Mouse (Mus musculus) heart, postnatal 36 days (tissue): ENCODE data around the gene Nid2. TPM values are rescaled to one million over a fixed set of nuclear protein-coding genes. Genes with fewer than 3 reads are reported as not detected.

Experiments
- DNase-seq, 2 experiments: peaks; one replicate each; pipeline ENCODE4 v3.0.0; 2021 to 2022
- intact Hi-C: fragments of 180-260 bp; cut with DNase I; formaldehyde crosslinking; loops from one replicate; pipeline ENCODE4 v1.15.1; 2025
- total RNA-seq, 2 experiments: library from RNA; stranded (reverse); gene quantifications; 2 replicates each; pipeline ENCODE4 v1.2.3; 2021

The Nid2 gene
- total RNA-seq, 2 experiments from 2014 or later: 35.0 to 36.3 TPM

DNA sequence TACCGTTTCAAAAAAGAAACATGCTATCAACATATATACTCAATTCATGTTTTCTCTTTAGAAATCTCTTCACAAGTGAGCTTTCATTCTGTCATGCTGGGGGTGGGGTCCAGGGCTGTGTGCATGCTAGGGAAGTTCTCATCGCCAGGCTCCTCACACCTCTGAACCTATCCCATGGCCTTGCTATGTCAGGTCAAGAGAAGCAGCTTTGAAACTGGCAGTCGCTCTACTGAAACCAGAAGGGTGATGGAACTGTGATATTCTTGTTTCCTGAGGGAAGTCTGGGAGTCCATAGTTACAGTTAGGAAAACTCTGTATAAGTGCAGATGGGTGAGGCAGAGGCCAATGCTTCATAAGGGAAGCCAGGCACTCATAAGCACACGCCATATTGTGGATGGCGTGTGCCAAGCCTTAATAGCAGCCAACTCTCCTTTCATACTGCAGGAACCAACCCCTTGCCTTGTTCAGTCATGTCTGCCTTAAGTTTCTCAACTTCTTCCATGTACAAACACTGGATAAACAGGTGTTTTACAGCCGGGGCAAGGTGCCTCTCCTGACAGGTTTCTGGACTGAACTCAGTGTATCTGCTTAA lies 10.8 kb upstream of the Nid2 start:
- DNase-seq: no peak
- intact Hi-C loops: no loop called here

GRCm38 (mm10) chr14:19744876-19745275 lies 6.2 kb upstream of the Nid2 start:
- intact Hi-C loops: no loop called here
- DNase-seq: no peak

- intact Hi-C loops: no loop called here
- no peak for DNase-seq
Measured at GRCm38 (mm10) chr14:19746232-19746631, 4.8 kb upstream of the Nid2 start.

DNA sequence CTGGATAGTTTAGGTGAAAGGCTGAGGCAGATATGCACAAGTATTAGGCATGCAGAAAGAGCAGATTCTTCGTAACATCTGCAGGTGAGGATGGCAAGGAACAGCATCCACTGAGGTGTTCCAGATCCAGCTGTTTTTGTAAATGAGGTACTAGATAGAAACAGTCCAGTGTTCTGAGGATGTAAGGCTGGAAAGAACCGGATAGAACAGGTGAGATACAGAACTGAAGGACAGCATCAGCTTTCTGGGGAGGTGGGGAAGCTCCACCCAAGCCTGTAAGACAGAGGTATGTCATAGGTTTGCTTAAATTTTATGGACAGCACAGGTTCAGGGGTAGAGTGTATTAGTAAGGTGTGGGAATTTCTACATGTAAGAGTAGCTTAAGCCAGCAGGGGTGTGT lies 4.3 kb upstream of the Nid2 start:
- no peak for DNase-seq
- intact Hi-C loops: no loop called here

- DNase-seq: no peak
- intact Hi-C loops: loop anchor here (2.0 to 5.0 kb wide), 2 partner anchors 43 to 48 kb away; no protein-coding TSS in a partner anchor
Measured at GRCm38 (mm10) chr14:19749743-19750142, 1.3 kb upstream of the Nid2 start.

DNA sequence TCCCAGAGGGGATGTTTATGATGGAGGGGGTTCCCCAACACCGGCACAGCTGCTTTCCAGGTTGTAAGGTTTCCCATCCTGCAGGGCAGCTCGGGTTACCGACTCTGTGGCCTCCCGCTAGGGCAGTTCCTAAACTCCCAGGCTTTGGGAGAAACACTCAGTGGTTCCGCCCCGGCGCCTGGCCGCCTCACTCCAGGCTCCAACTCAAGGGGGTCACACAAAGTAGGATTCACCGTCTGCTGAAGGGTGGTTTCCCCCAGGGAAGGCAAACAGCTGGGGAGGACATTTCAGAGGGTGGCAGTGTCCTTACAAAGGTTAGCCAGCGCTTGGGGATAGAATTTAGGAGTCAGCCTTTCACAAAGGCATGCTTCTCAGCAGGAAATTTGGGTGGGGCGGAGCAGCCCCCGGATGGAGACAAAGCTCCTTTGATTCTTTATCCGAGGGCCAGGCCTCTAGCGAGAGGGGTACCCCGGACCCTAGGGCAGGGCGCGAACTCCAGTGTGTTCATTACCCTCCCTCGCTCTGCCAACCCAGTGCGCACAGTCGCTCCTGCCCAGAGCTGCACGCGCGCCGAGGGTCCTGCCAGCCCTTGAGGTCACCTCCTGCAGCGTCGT lies 547 bp upstream of the Nid2 start:
- DNase-seq: peak in 1 of 2 experiments; percentile 51
- intact Hi-C loops: loop anchor here (2.0 to 5.0 kb wide), 2 partner anchors 44 to 47 kb away; no protein-coding TSS in a partner anchor

DNA sequence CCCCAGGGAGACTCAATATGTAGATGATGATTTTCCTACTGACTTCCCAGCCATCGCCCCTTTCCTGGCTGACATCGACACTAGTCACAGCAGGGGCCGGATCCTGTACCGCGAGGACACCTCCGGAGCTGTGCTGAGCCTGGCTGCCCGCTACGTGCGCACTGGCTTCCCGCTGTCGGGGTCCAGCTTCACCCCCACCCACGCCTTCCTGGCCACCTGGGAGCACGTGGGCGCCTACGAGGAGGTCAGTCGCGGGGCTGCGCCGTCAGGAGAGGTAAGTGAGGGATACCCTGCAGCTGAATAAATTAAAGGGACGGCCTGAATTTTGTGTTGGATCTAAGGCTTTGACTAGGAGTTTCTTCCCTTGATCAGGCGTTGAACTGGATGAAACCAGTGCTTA lies 1.2 kb downstream of the Nid2 start:
- DNase-seq: no peak
- intact Hi-C loops: loop anchor here (5.0 kb wide), 1 partner anchor 45 kb away; no protein-coding TSS in a partner anchor

GRCm38 (mm10) chr14:19759277-19760193 lies 8.5 kb downstream of the Nid2 start:
- intact Hi-C loops: no loop called here
- no peak for DNase-seq

GRCm38 (mm10) chr14:19760721-19761120 lies 9.7 kb downstream of the Nid2 start:
- intact Hi-C loops: no loop called here
- DNase-seq: peak in 1 of 2 experiments; percentile 42

DNA sequence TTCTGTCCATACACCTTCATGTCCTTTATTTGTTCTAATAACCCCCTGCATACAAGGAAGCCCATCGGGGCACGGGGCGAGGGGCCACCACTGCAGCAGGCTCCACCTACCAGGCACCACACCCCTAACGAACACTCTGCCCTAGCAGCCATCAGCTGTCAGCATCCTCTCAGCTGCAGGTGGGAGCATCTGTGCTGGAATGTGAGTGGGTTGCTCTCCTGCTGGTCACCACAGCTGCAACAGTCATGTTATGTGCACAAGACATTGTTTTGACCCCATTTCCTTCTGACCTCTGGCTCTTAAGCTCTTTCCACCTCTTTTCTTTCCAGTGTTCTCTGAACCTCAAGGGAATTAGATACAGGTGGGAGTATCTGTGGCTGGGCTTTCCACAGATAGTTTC lies 10.9 kb downstream of the Nid2 start:
- no peak for DNase-seq
- intact Hi-C loops: no loop called here

- intact Hi-C loops: no loop called here
Measured at GRCm38 (mm10) chr14:19763527-19763926, 12.5 kb downstream of the Nid2 start.

DNA sequence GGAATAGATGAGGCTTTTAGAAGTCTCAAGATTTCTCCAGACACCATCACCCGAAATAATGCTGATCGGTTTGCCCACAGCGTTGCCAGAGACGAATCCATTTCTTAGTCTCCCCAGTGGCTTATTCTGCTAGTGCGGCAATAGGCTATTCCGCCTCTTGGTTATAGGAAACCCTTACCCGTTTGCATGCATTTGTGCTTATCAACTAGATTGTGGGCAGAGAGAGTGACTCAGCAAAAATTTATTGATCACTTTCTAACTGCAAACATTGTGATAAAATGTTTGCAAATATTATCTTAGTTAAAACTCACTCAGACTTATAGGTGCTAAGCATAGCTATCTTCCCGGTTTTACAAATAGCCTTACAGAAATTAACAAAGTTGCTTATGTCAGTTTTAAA lies 13.3 kb downstream of the Nid2 start:
- DNase-seq: no peak
- intact Hi-C loops: no loop called here

More at GRCm38 (mm10) chr14:19763527-19763926, 12.5 kb downstream of the Nid2 start:
- DNase-seq: no peak

- intact Hi-C loops: no loop called here
- DNase-seq: no peak
Measured at GRCm38 (mm10) chr14:19765539-19766379, 14.7 kb downstream of the Nid2 start.

DNA sequence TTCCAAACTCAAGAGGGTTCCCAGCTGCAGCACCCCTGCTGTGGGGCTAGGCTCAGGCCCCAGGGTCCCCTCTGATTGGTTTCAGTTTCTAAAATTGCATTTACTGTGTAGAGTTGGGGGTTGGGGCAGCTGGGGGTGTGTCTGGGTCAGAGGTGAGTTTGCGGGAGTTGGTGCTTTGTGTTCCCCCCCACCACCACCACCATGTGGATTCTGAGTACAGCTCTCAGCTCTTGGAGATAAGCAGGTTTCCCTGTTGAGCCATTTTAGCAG lies 15.2 kb downstream of the Nid2 start:
- DNase-seq: no peak
- intact Hi-C loops: no loop called here

DNA sequence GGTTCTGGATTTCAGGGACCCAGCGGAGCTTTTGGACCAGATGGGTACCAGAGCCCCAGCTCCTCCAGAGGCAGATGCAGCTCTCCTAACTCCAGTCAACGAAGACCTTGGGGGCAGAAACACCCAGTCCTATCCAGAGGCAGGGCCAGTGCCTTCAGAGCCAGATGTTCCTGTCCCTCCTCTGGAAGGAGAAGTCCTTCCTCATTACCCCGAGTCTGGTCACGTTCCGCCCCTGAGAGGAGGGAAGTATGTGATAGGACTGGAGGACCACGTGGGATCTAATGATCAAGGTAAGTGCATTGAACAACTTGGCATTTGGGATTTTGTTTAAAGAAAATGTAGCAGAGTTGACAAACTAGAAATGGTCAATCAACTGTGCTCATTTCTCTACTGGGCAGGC lies 17.6 kb downstream of the Nid2 start:
- intact Hi-C loops: no loop called here
- DNase-seq: no peak

GRCm38 (mm10) chr14:19769441-19770200 lies 18.6 kb downstream of the Nid2 start:
- intact Hi-C loops: loop anchor here (2.0 kb wide), 1 partner anchor 13 kb away; no protein-coding TSS in a partner anchor
- DNase-seq: peak in 1 of 2 experiments; percentile 32

- DNase-seq: no peak
- intact Hi-C loops: loop anchor here (2.0 kb wide), 1 partner anchor 14 kb away; no protein-coding TSS in a partner anchor
Measured at GRCm38 (mm10) chr14:19771173-19771572, 20.1 kb downstream of the Nid2 start.

DNA sequence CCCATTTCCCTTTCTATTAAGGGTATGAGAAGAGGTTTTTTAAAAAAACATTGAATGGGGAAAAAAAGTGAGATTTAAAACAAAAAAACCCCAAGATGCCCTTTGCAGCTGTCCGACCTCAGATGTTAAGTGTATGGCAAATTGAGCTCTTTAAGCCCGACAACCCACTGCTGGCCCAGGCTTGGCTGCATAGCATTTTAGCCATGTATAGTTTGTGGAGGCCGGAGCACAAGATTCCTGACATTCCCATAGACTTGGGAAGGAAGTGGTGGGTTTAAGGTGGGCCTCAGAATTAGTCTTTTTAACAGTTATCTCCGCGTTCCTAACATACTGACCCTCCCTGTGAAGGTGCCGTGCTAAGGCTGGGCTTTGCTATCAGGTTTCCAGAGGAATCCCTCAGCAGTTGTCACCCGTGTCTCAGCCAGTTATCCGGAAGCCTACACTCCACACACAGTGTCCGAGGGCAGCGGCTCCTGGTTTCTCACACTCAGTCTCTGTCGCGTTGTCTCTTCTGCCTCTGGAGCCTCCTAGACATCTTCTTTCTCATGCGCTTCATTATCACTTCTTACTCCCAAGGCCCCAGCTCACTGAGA lies 23.1 kb downstream of the Nid2 start:
- DNase-seq: no peak
- intact Hi-C loops: no loop called here

- no peak for DNase-seq
- intact Hi-C loops: loop anchor here (5.0 kb wide), 1 partner anchor 42 kb away; no protein-coding TSS in a partner anchor
Measured at GRCm38 (mm10) chr14:19775491-19775890, 24.4 kb downstream of the Nid2 start.
